Mouse (Mus musculus) right cerebral cortex, adult 2 months (tissue): ENCODE data around the gene Nrg3.

ENCODE experiments used
- DNase-seq, 2 experiments: peaks; one replicate each; pipeline ENCODE4 v3.0.0; 2021 to 2022; ENCODE audit warnings: low spot score in 2 of 2

Gene Nrg3

GRCm38 (mm10) chr14:38991847-38992573 lies 480.9 kb downstream of the Nrg3 start:
- DNase-seq, result peak; percentile 48 to 49

GRCm38 (mm10) chr14:38959367-38959766 lies 513.5 kb downstream of the Nrg3 start:
- DNase-seq, result no peak

- DNase-seq, result no peak
Observed at GRCm38 (mm10) chr14:38937481-38937880, 535.4 kb downstream of the Nrg3 start.

GRCm38 (mm10) chr14:38936483-38937054 lies 536.3 kb downstream of the Nrg3 start:
- no peak for DNase-seq

- DNase-seq, result no peak
Observed at GRCm38 (mm10) chr14:38923652-38924051, 549.2 kb downstream of the Nrg3 start.

- DNase-seq, result no peak
Observed at GRCm38 (mm10) chr14:38920800-38921199, 552.1 kb downstream of the Nrg3 start.

GRCm38 (mm10) chr14:38870591-38870990 lies 602.3 kb downstream of the Nrg3 start:
- no peak for DNase-seq

- DNase-seq, result no peak
Observed at GRCm38 (mm10) chr14:38847566-38847965, 625.3 kb downstream of the Nrg3 start.

- DNase-seq, result peak; percentile 30
Observed at GRCm38 (mm10) chr14:38847091-38847490, 625.8 kb downstream of the Nrg3 start.

- peak in 1 of 2 experiments; percentile 11 for DNase-seq
Observed at GRCm38 (mm10) chr14:38835006-38835405, 637.9 kb downstream of the Nrg3 start.

GRCm38 (mm10) chr14:38824891-38825290 lies 648.0 kb downstream of the Nrg3 start:
- DNase-seq, result no peak

GRCm38 (mm10) chr14:38797027-38797426 lies 675.9 kb downstream of the Nrg3 start:
- DNase-seq, result no peak

- no peak for DNase-seq
Observed at GRCm38 (mm10) chr14:38775291-38776116, 697.4 kb downstream of the Nrg3 start.

- DNase-seq, result no peak
Observed at GRCm38 (mm10) chr14:38774811-38775210, 698.1 kb downstream of the Nrg3 start.

- DNase-seq, result no peak
Observed at GRCm38 (mm10) chr14:38730465-38730864, 742.4 kb downstream of the Nrg3 start.

GRCm38 (mm10) chr14:38703894-38704293 lies 769.0 kb downstream of the Nrg3 start:
- DNase-seq, result no peak

GRCm38 (mm10) chr14:38702596-38703393 lies 770.1 kb downstream of the Nrg3 start:
- no peak for DNase-seq

- no peak for DNase-seq
Observed at GRCm38 (mm10) chr14:38701413-38701812, 771.5 kb downstream of the Nrg3 start.

- DNase-seq, result no peak
Observed at GRCm38 (mm10) chr14:38700972-38701371, 771.9 kb downstream of the Nrg3 start.

GRCm38 (mm10) chr14:38659973-38660372 lies 812.9 kb downstream of the Nrg3 start:
- DNase-seq, result no peak

GRCm38 (mm10) chr14:38637070-38637469 lies 835.8 kb downstream of the Nrg3 start:
- no peak for DNase-seq

- DNase-seq, result no peak
Observed at GRCm38 (mm10) chr14:38630114-38630513, 842.8 kb downstream of the Nrg3 start.
